Mouse (Mus musculus): ENCODE results near the gene Hapln2.

- no peak for TF ChIP-seq CHD2 (IDR thresholded peaks at IDR 0.05; ENCODE audit: low read depth, low read length)
- no peak for TF ChIP-seq MAFK (IDR thresholded peaks at IDR 0.05; ENCODE audit: insufficient read depth, low read depth, low read length)
Observed at GRCm38 (mm10) chr3:88071783-88072182, 44.4 kb upstream of the Hapln2 start.
